Mouse (Mus musculus): Measurements from ENCODE around the gene Kbtbd6. TPM values are rescaled to one million over a fixed set of nuclear protein-coding genes. Genes with fewer than 3 reads are reported as not detected.
"Not testable (repeated sequence)": the region's sequence is repeated elsewhere in the genome, so short reads cannot be mapped to it uniquely, and the experiment has no call there.

Gene Kbtbd6
- 4.1 and 4.3 TPM in 2 replicates for polyA plus RNA-seq (2014; fragmentation: Nextera tagmentation; extraction: Ambion mirVana)

DNA sequence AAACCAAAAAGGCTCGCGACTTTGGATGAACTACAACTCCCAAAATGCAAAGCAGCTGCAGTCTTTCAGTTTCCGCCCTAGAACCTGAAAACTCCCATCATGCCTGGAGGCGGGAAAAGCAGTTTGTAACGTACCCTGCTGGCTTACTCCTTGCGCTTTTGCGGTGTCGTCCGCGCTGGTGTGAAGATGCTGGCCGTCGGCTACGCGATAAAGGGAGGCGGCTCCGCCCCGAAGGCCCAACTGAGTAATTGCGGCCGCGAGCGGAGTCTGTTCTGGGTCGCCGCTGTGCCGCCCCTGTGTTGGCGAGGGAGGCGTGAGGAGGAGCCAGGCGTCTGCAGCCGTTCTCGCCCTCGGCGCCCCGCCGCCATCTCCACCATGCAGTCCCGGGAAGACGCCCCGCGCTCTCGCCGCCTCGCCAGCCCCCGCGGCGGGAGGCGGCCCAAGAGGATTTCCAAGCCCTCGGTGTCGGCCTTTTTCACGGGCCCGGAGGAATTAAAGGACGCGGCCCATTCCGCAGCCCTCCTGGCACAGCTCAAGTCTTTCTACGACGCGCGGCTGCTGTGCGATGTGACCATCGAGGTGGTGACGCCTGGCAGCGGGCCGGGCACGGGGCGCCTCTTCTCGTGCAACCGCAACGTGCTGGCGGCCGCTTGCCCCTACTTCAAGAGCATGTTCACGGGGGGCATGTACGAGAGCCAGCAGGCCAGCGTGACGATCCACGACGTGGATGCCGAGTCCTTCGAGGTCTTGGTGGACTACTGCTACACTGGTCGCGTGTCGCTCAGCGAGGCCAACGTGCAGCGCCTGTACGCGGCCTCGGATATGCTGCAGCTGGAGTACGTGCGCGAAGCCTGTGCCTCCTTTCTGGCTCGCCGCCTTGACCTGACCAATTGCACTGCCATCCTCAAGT is at the start of gene Kbtbd6:
Gene Kbtbd6, plus strand, starts transcription at position 155 of the 910 bp plus-strand sequence.
- peak within 1 kb of the TSS; percentile 66 for H3K9ac ChIP-seq (ENCODE audit: low read depth, low read length)
- H3K4me1 ChIP-seq (replicated peaks; ENCODE audit: control insufficient read depth, insufficient read depth, low read length); H3K27me3 ChIP-seq (replicated peaks; ENCODE audit: control insufficient read depth, insufficient read depth, low read length); H3K36me3 ChIP-seq (ENCODE audit: control insufficient read depth, insufficient read depth, low read length); H3K9me3 ChIP-seq (ENCODE audit: control insufficient read depth, low read length): not testable (repeated sequence)
- WGBS: 12% methylated on average over 37 of the region's 89 CpGs
- peak within 1 kb of the TSS; percentile 83 for H3K27ac ChIP-seq (ENCODE audit: low read depth, low read length)
- H3K4me3 ChIP-seq (ENCODE audit: low read depth, low read length): peak within 1 kb of the TSS; percentile 52
- ATAC-seq (replicated peaks; ENCODE audit: low FRiP score) (peak; percentile 92), DNase-seq (ENCODE audit: low spot score) (peak; percentile 85)
- H3K4me2 ChIP-seq: peak within 1 kb of the TSS; percentile 72

GRCm38 (mm10) chr14:79407641-79408040 is 44.0 kb upstream of the Kbtbd6 start:
- H3K9me3 ChIP-seq (ENCODE audit: control insufficient read depth, low read length): no peaks in the 10 kb centered on the region
- no peak overlapping the region for H3K4me2 ChIP-seq
- ATAC-seq (replicated peaks; ENCODE audit: low FRiP score): no peak
- H3K36me3 ChIP-seq (ENCODE audit: control insufficient read depth, insufficient read depth, low read length): peaks cover 2% of the 10 kb centered on the region; the same call in 1 of the 2 replicates
- WGBS: 66% methylated on average over 2 of the region's 2 CpGs
- no peak for DNase-seq (ENCODE audit: low spot score)
- H3K4me3 ChIP-seq (ENCODE audit: low read depth, low read length): no peak overlapping the region
- no peaks in the 10 kb centered on the region for H3K4me1 ChIP-seq (replicated peaks; ENCODE audit: control insufficient read depth, insufficient read depth, low read length)
- H3K27ac ChIP-seq (ENCODE audit: low read depth, low read length): no peak overlapping the region
- H3K9ac ChIP-seq (ENCODE audit: low read depth, low read length): no peak overlapping the region
- H3K27me3 ChIP-seq (replicated peaks; ENCODE audit: control insufficient read depth, insufficient read depth, low read length): no peaks in the 10 kb centered on the region

- Histone ChIP-seq H3K4me2 (no peak overlapping the region), H3K9me3 (ENCODE audit: control insufficient read depth, low read length) (no peaks in the 10 kb centered on the region), H3K4me3 (ENCODE audit: low read depth, low read length) (no peak overlapping the region), H3K36me3 (ENCODE audit: control insufficient read depth, insufficient read depth, low read length) (peaks cover 4% of the 10 kb centered on the region; the same call in 1 of the 2 replicates), H3K9ac (ENCODE audit: low read depth, low read length) (no peak overlapping the region), H3K27ac (ENCODE audit: low read depth, low read length) (no peak overlapping the region), H3K4me1 (replicated peaks; ENCODE audit: control insufficient read depth, insufficient read depth, low read length) (no peaks in the 10 kb centered on the region), H3K27me3 (replicated peaks; ENCODE audit: control insufficient read depth, insufficient read depth, low read length) (no peaks in the 10 kb centered on the region)
- DNase-seq (ENCODE audit: low spot score) (no peak), ATAC-seq (replicated peaks; ENCODE audit: low FRiP score) (no peak)
- 83% methylated on average over 6 of the region's 6 CpGs for WGBS
Measured at GRCm38 (mm10) chr14:79409278-79409830, 42.3 kb upstream of the Kbtbd6 start.

DNA sequence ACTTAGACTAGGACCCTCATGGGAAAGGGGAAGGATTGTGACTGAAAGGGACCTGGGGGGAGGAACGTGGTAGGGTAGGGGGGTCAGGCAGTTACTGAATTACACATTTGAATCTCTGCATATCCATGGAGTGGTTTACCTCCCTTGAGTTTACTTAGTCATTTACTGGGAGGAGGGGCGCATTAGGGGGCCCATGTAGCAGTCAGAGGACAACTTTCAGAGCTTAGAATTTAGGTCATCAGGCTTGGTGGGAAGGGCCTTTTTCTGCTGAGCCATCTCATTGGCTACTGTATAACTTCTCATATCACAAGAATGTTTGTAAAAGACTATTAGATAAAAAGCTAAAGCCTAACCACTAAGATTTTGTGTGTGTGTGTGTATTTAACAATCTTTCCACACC is 41.0 kb upstream of the Kbtbd6 start:
- Histone ChIP-seq H3K4me2 (no peak overlapping the region), H3K4me3 (ENCODE audit: low read depth, low read length) (no peak overlapping the region), H3K4me1 (replicated peaks; ENCODE audit: control insufficient read depth, insufficient read depth, low read length) (no peaks in the 10 kb centered on the region), H3K9me3 (ENCODE audit: control insufficient read depth, low read length) (no peaks in the 10 kb centered on the region), H3K27me3 (replicated peaks; ENCODE audit: control insufficient read depth, insufficient read depth, low read length) (no peaks in the 10 kb centered on the region), H3K9ac (ENCODE audit: low read depth, low read length) (no peak overlapping the region), H3K27ac (ENCODE audit: low read depth, low read length) (no peak overlapping the region), H3K36me3 (ENCODE audit: control insufficient read depth, insufficient read depth, low read length) (peaks cover 4% of the 10 kb centered on the region; the same call in 1 of the 2 replicates)
- no peak for DNase-seq (ENCODE audit: low spot score)
- 80% methylated on average over 2 of the region's 2 CpGs for WGBS
- ATAC-seq (replicated peaks; ENCODE audit: low FRiP score): no peak

DNA sequence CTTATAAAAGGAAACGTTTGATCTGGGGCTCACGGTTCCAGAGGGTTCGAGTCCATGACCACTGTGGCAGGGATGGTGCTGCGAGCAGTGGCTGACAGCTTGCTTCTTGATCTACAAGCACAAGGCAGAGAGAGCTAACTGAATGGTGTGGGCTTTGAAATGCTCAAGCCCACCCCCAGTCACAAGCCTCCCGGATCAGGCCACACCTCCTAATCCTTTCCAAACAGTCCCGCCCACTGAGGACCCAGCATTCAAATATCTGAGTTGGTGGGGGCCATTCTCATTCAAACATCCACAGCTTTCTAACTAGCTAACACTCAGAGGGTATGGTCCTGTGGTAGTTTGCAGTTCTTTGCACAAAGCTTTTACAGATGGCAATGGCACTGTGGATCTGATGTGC is 38.5 kb upstream of the Kbtbd6 start:
- H3K4me1 ChIP-seq (replicated peaks; ENCODE audit: control insufficient read depth, insufficient read depth, low read length): no peaks in the 10 kb centered on the region
- H3K27me3 ChIP-seq (replicated peaks; ENCODE audit: control insufficient read depth, insufficient read depth, low read length): no peaks in the 10 kb centered on the region
- H3K9ac ChIP-seq (ENCODE audit: low read depth, low read length): no peak overlapping the region
- no peaks in the 10 kb centered on the region for H3K9me3 ChIP-seq (ENCODE audit: control insufficient read depth, low read length)
- H3K4me3 ChIP-seq (ENCODE audit: low read depth, low read length): no peak overlapping the region
- WGBS: 88% methylated on average over 6 of the region's 6 CpGs
- no peak for ATAC-seq (replicated peaks; ENCODE audit: low FRiP score)
- no peak overlapping the region for H3K4me2 ChIP-seq
- DNase-seq (ENCODE audit: low spot score): no peak
- H3K27ac ChIP-seq (ENCODE audit: low read depth, low read length): no peak overlapping the region
- peaks cover 4% of the 10 kb centered on the region; the same call in 1 of the 2 replicates for H3K36me3 ChIP-seq (ENCODE audit: control insufficient read depth, insufficient read depth, low read length)

- Histone ChIP-seq H3K9ac (ENCODE audit: low read depth, low read length) (no peak overlapping the region), H3K4me2 (no peak overlapping the region), H3K4me3 (ENCODE audit: low read depth, low read length) (no peak overlapping the region), H3K36me3 (ENCODE audit: control insufficient read depth, insufficient read depth, low read length) (peaks cover 2% of the 10 kb centered on the region; the same call in 1 of the 2 replicates), H3K27ac (ENCODE audit: low read depth, low read length) (no peak overlapping the region), H3K27me3 (replicated peaks; ENCODE audit: control insufficient read depth, insufficient read depth, low read length) (no peaks in the 10 kb centered on the region), H3K4me1 (replicated peaks; ENCODE audit: control insufficient read depth, insufficient read depth, low read length) (no peaks in the 10 kb centered on the region), H3K9me3 (ENCODE audit: control insufficient read depth, low read length) (no peaks in the 10 kb centered on the region)
- no peak for DNase-seq (ENCODE audit: low spot score)
- no peak for ATAC-seq (replicated peaks; ENCODE audit: low FRiP score)
- WGBS: 79% methylated on average over 20 of the region's 20 CpGs
Measured at GRCm38 (mm10) chr14:79420083-79420685, 31.5 kb upstream of the Kbtbd6 start.

DNA sequence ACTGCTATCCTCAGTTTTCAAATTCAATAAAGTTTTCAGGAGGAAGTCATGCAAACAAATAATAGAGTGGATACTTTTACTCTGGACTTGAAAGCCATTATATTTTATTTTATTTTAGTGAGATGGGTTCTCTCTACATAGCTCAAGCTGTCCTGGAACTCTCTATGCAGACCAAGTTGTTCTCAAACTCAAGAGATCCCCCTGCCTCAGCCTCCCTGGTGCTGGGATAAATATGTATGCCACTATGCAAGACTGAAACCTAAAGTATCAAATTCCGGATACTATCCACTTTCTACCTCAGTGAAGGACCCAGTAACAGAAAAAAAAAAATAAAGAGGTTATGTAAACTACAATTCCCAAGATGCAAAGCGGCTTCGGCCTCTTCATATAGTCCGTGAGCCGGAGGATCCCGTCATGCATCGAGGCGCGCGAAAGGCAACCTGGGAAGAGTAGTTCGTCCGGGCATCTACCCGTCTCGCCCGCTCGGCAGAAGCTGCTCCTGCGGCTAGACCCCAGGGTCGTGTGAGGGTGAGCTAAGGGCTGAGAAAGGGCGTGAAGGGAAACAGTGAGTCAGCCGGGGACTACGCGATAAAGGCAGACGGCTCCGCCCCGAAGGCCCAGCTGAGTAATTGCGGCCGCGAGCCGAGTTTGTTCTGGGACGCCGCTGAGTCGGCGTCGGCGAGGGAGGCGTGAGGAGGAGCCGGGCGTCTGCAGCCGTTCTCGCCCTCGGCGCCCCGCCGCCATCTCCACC is 25.5 kb upstream of the Kbtbd6 start, which contains the start of gene Kbtbd7:
Gene Kbtbd7, plus strand, starts transcription at position 533 of the 751 bp plus-strand sequence.
- Histone ChIP-seq H3K27ac (ENCODE audit: low read depth, low read length) (peak within 1 kb of the TSS; percentile 79), H3K9ac (ENCODE audit: low read depth, low read length) (peak within 1 kb of the TSS; percentile 57), H3K36me3 (ENCODE audit: control insufficient read depth, insufficient read depth, low read length) (peaks cover 4% of the 10 kb centered on the region; the same call in 1 of the 2 replicates), H3K4me2 (peak within 1 kb of the TSS; percentile 59), H3K9me3 (ENCODE audit: control insufficient read depth, low read length) (no peaks in the 10 kb centered on the region), H3K4me3 (ENCODE audit: low read depth, low read length) (peak within 1 kb of the TSS; percentile 50), H3K27me3 (replicated peaks; ENCODE audit: control insufficient read depth, insufficient read depth, low read length) (no peaks in the 10 kb centered on the region), H3K4me1 (replicated peaks; ENCODE audit: control insufficient read depth, insufficient read depth, low read length) (no peaks in the 10 kb centered on the region)
- DNase-seq (ENCODE audit: low spot score): peak; percentile 91
- under 1% methylated on average over 43 of the region's 44 CpGs for WGBS
- peak; percentile 100 for ATAC-seq (replicated peaks; ENCODE audit: low FRiP score)

GRCm38 (mm10) chr14:79426730-79427365 is 24.8 kb upstream of the Kbtbd6 start:
- Histone ChIP-seq H3K9ac (ENCODE audit: low read depth, low read length) (peak overlapping the region; percentile 57), H3K4me2 (peak overlapping the region; percentile 59), H3K4me3 (ENCODE audit: low read depth, low read length) (peak overlapping the region; percentile 50), H3K27ac (ENCODE audit: low read depth, low read length) (peak overlapping the region; percentile 79; the same call in 1 of the 2 replicates)
- peak; percentile 51 for ATAC-seq (replicated peaks; ENCODE audit: low FRiP score)
- DNase-seq (ENCODE audit: low spot score); H3K4me1 ChIP-seq (replicated peaks; ENCODE audit: control insufficient read depth, insufficient read depth, low read length); H3K27me3 ChIP-seq (replicated peaks; ENCODE audit: control insufficient read depth, insufficient read depth, low read length); H3K9me3 ChIP-seq (ENCODE audit: control insufficient read depth, low read length); H3K36me3 ChIP-seq (ENCODE audit: control insufficient read depth, insufficient read depth, low read length): not testable (repeated sequence)
- 57% methylated on average over 5 of the region's 59 CpGs for WGBS
